Mouse (Mus musculus): Measurements from ENCODE around the gene Tec.

DNA sequence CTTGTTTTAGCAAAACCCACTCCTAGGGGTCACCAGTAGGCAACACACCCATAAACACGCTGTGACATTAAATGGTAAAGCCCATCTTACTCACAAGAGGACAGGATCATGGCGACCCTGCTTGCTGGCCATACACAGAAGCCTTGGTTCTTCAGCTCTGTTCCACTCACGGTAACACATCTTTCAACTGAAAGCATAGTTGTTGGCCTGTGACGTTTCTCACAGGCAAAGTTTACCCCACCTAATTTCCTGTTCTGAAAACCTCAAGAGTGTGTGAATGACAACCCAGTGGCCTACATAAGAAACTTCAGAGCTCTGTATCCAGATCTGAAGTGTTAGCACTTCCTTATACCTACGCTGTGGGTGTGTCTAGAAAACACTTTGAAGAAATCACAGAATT is 115.7 kb downstream of the Tec start, which contains the start of gene Txk:
- TF ChIP-seq CTCF (IDR thresholded peaks at IDR 0.05; ENCODE audit: extremely low read depth, insufficient read depth, insufficient read length, insufficient replicate concordance): no peak
- peak; percentile 79 for TF ChIP-seq POLR2A (IDR thresholded peaks at IDR 0.05; ENCODE audit: low read depth, low read length)
